Mouse (Mus musculus) adipose tissue, adult 10 weeks (tissue): ENCODE measurements around the gene Sarnp. TPM values are rescaled to one million over a fixed set of nuclear protein-coding genes. Genes with fewer than 3 reads are reported as not detected.

Source experiments
- polyA plus RNA-seq: library from polyadenylated mRNA; stranded (reverse); fragments of 350-450 nt; fragmentation: Illumina TruSeq; extraction: RNeasy Lipid Tissue Mini Kit (QIAGEN cat#74804); gene quantifications from one replicate; pipeline ENCODE4 v1.2.3, GENCODE M21; 2014; ENCODE audit warnings: low read depth, low replicate concordance

Sarnp gene
- 69.3 TPM for polyA plus RNA-seq

DNA sequence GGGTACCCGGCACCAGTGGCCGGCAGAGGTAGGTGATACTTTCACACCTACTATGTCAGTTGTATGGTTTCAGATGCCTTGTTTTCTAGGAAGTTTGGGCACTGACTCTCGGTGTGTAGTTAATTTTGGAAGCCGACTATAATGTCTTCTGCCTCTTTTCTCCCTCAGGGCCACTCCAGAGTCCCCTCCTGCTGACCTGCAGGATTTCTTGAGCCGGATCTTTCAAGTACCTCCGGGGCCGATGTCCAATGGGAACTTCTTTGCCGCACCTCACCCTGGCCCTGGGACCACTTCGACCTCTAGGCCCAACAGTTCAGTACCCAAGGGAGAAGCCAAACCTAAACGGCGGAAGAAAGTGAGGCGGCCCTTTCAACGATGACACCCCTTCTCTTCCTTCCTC is at the start of gene Sarnp:
Gene Sarnp, plus strand, starts transcription at position 301 of the 400 bp plus-strand sequence.

GRCm38 (mm10) chr10:128790398-128791124 is 26.6 kb upstream of the Sarnp start, which contains the start of gene Mmp19:
Gene Mmp19, plus strand, starts transcription at chr10:128790910.

GRCm38 (mm10) chr10:128803771-128804270 is 13.3 kb upstream of the Sarnp start, which contains the start of gene Dnajc14:
Gene Dnajc14, plus strand, starts transcription at chr10:128804062.

DNA sequence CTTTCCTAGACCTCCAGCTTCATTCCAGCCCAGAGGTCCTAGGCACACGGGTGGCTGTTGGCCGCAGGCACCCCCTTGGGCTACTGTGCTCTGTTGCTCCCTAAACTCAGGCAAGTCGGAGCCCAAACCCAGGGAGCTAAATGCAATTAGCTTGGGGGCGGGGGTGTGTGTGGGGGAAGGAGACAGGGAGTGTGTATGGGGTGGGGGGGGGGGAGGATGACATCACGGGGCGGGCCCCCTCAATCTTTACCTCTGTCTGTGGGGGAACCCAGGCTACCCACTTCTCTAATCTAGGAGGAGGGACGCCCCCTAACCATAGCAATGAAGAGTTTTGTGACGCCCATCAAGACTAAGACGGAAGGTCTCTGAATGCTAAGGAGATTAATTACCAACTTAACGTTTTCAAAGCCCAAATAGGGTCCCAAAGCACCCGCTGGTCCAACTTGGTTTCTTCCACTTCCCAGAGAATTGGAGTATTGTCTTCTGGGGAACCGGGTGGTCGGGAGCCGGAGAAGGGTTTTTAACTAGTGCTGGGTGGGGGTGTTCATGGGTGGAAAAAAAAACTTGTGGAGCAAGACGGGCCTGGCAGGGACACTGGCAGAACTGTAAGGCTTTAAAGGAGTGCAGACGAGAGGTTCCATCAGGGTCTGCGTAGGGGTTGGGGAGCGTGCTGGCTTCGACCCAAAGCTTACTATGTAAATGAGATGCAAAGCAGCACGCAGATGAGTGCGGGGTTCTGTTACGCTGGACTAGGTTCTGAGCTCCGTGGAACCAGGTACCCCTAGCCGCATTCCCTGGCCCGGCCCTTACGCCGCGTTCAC is 12.7 kb upstream of the Sarnp start, which contains the start of gene Tmem198b:
Gene Tmem198b, minus strand, starts transcription at position 100 of the 821 bp plus-strand sequence.

DNA sequence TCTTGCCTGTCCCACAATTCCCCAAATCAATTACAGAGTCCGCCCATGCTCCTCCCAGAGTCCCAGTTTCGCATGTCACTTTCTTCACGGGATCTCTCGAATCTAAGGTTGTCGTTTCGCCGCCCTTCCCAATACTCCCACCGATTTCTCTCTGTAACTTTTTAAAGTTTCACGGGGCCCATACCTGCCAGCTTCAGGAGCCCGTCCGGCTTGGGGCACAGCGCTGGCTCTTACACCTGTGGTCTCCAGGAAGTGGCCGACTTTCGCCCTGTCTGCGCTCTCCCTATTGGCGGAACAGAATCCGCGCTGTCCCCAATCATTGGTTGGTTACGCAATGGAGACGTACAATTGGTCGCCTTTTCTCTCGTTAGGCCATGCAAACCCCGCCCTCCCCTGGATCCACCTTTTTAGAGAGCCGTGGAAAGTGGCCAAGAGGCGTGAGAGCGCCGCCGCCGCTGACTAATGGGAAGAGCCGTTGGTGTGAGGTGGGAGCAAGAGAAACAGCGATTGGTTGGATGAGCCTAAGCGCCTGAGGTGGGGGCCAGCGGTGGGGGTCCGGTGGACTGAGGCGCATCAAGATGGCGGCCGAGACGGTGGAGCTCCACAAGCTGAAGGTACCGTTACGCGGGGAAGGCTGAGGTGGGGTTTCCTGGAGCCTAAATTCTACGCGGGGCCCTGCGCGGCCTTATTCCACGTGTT is 4.4 kb downstream of the Sarnp start, which contains the start of gene Ormdl2:
Gene Ormdl2, minus strand, starts transcription at position 288 of the 699 bp plus-strand sequence.

GRCm38 (mm10) chr10:128891296-128892094 is 74.4 kb downstream of the Sarnp start, which contains the start of gene Gdf11:
Gene Gdf11, minus strand, starts transcription at chr10:128891718.

GRCm38 (mm10) chr10:128900698-128901097 is 83.6 kb downstream of the Sarnp start, which contains the start of gene Cd63:
Gene Cd63, plus strand, starts transcription at chr10:128900989.

DNA sequence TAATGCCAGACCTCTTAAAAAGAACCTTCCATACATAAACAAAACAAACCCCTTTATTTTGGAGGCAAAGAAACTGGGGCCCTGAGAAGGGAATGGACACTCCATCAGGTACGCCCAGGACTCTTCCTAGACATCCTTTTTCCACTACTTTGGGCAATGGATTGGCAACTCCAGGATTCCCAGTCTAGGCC is 105.6 kb downstream of the Sarnp start, which contains the start of gene Rdh5:
Gene Rdh5, minus strand, starts transcription at position 67 of the 191 bp plus-strand sequence.

DNA sequence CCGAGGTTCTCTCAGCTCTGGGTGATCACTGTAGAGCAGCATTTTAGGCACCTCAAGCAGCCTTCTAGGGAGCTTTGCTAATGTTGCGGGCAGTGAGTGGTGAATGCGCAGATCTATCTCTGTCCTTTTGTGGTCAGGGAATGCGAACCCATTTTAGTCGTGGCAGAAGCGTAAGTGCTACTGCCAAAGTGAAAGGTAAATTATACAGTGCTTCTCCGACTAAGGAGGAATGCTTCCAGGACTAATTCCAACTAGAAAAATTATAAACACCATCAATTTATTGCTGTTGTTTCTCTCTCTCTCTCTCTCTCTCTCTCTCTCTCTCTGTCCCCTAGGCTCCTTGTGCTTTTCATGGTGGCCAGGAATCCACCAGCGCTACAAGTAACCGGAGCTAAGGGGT is 106.8 kb downstream of the Sarnp start, which contains the start of gene Bloc1s1:
Gene Bloc1s1, minus strand, starts transcription at position 101 of the 400 bp plus-strand sequence.

Other genes with a start within 250 kb of the Sarnp start
- gene Erbb3, start 227.7 kb upstream of the Sarnp start, polyA plus RNA-seq: 32.3 TPM
- 1,498 TPM for gene Rps26, start 190.6 kb upstream of the Sarnp start, polyA plus RNA-seq
- gene Ikzf4, start 171.3 kb upstream of the Sarnp start, polyA plus RNA-seq: 3.3 TPM
- 154 TPM for gene Suox, start 143.3 kb upstream of the Sarnp start, polyA plus RNA-seq
- gene Rab5b, start 121.1 kb upstream of the Sarnp start, polyA plus RNA-seq: 111 TPM
- 15.2 TPM for gene Pmel, start 113.1 kb upstream of the Sarnp start, polyA plus RNA-seq
- 20.1 TPM for gene Cdk2, start 112.3 kb upstream of the Sarnp start, polyA plus RNA-seq
- 16.4 TPM for gene Dgka, start 72.5 kb upstream of the Sarnp start, polyA plus RNA-seq
- gene Pym1, start 69.4 kb upstream of the Sarnp start, polyA plus RNA-seq: 28.8 TPM
- gene Mmp19, start 26.4 kb upstream of the Sarnp start, polyA plus RNA-seq: 17.1 TPM
- 44.6 TPM for gene Dnajc14, start 13.3 kb upstream of the Sarnp start, polyA plus RNA-seq
- 13.7 TPM for gene Tmem198b, start 13.0 kb upstream of the Sarnp start, polyA plus RNA-seq
- gene Ormdl2, start 4.3 kb downstream of the Sarnp start, polyA plus RNA-seq: 96.5 TPM
- 1.6 TPM for gene Gdf11, start 74.4 kb downstream of the Sarnp start, polyA plus RNA-seq
- gene Cd63, start 83.7 kb downstream of the Sarnp start, polyA plus RNA-seq: 549 TPM
- gene Rdh5, start 105.6 kb downstream of the Sarnp start, polyA plus RNA-seq: 16.9 TPM
- 277 TPM for gene Bloc1s1, start 106.7 kb downstream of the Sarnp start, polyA plus RNA-seq
- 54.8 TPM for gene Itga7, start 116.5 kb downstream of the Sarnp start, polyA plus RNA-seq
- gene Mettl7b, start 143.7 kb downstream of the Sarnp start, polyA plus RNA-seq: 4.7 TPM
- not detected for gene Olfr9, start 172.1 kb downstream of the Sarnp start, polyA plus RNA-seq
- gene Olfr763, start 193.5 kb downstream of the Sarnp start, polyA plus RNA-seq: not detected
- gene Olfr764-ps1, start 222.6 kb downstream of the Sarnp start, polyA plus RNA-seq: not detected
- not detected for gene Olfr765, start 232.7 kb downstream of the Sarnp start, polyA plus RNA-seq